9 mouse cellular contexts compared by ENCODE assay signal in the genomic region with DNA sequence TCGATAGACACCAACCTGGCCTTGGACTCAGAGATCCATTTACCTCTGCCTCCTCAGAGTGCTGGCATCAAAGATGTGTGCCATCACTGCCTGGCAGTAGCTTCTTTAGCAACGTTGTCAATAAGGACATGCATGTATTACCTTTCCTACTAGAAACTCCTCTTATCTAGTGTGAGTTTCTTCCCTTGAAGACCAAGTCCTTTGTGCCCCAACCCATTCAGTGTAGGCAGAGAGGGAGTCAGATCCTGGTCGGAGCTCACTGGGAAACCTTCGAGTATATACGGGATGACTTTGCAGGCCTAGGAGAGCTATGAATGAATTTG. TPM values are rescaled to one million over a fixed set of nuclear protein-coding genes. Genes with fewer than 3 reads are reported as not detected.
DNase-seq lines count a peak whose midpoint lies in the region; ATAC-seq and TF ChIP-seq lines count a peak whose summit lies in the region.
"Had no signal": no experiment of that assay in that cellular context is flagged by ENCODE, and none has a peak within 500 bp of the region (broad histone marks: within the 10 kb centered on the region; RNA-seq: fewer than 3 reads in every experiment).

No protein-coding gene starts in this region.

- H3K27me3 ChIP-seq in heart, embryonic 14.5 days (ENCODE audit: control insufficient read depth, insufficient read depth, low read length) = no peaks in the 10 kb centered on the region
- no peaks in the 10 kb centered on the region for H3K27me3 ChIP-seq in G1E (ENCODE audit: insufficient read depth, low read length)
- no peaks in the 10 kb centered on the region for H3K27me3 ChIP-seq in hindbrain, embryonic 14.5 days (ENCODE audit: control insufficient read depth, insufficient read depth, low read length)
- H3K27me3 ChIP-seq in midbrain, embryonic 13.5 days = no peaks in the 10 kb centered on the region

- peaks cover 49% of the 10 kb centered on the region for H3K36me3 ChIP-seq in heart, embryonic 14.5 days (ENCODE audit: control insufficient read depth, insufficient read depth, low read length)
- H3K36me3 ChIP-seq in G1E (replicated peaks) = peaks cover 63% of the 10 kb centered on the region
- H3K36me3 ChIP-seq in hindbrain, embryonic 14.5 days (replicated peaks; ENCODE audit: control insufficient read depth, insufficient read depth) = peaks cover 48% of the 10 kb centered on the region
- peaks cover 43% of the 10 kb centered on the region for H3K36me3 ChIP-seq in midbrain, embryonic 13.5 days

- H3K4me2 ChIP-seq in heart, embryonic 14.5 days (ENCODE audit: low read length) = peak overlapping the region; percentile 92
- H3K4me2 ChIP-seq in hindbrain, embryonic 14.5 days (replicated peaks) = peak overlapping the region; percentile 96
- peak overlapping the region; percentile 85 for H3K4me2 ChIP-seq in midbrain, embryonic 13.5 days (replicated peaks)

- peak overlapping the region; percentile 8 to 87; a peak in 3 of 4 replicates for H3K4me3 ChIP-seq in heart, embryonic 14.5 days (ENCODE audit: control insufficient read depth in 1 of 2, insufficient read depth in 1 of 2, low read depth in 1 of 2, low read length in 2 of 2)
- H3K4me3 ChIP-seq in G1E (ENCODE audit: low read depth, low read length) = peak overlapping the region; percentile 97
- peak overlapping the region; percentile 63; the same call in 1 of the 2 replicates for H3K4me3 ChIP-seq in hindbrain, embryonic 14.5 days (replicated peaks; ENCODE audit: low read length)
- peak overlapping the region; percentile 90 for H3K4me3 ChIP-seq in midbrain, embryonic 13.5 days (replicated peaks)

- no peak for DNase-seq in heart, postnatal 36 days
- no peak for DNase-seq in G1E (ENCODE audit: low spot score)
- DNase-seq in hindbrain, embryonic 14.5 days (ENCODE audit: low spot score) = no peak
- DNase-seq in left cerebral cortex, postnatal 4 days = no peak
- DNase-seq in left cerebral cortex, postnatal 10 days (ENCODE audit: extremely low spot score in 1 of 2, low spot score in 2 of 2) = no peak

- no peak for TF ChIP-seq CTCF in G1E (IDR thresholded peaks at IDR 0.05; ENCODE audit: low read depth, low read length)

- H3K9me3 ChIP-seq in heart, embryonic 14.5 days (ENCODE audit: control insufficient read depth, low read length) = no peaks in the 10 kb centered on the region
- H3K9me3 ChIP-seq in G1E (replicated peaks) = no peaks in the 10 kb centered on the region
- H3K9me3 ChIP-seq in hindbrain, embryonic 14.5 days (ENCODE audit: control insufficient read depth, low read length) = no peaks in the 10 kb centered on the region
- no peaks in the 10 kb centered on the region for H3K9me3 ChIP-seq in midbrain, embryonic 13.5 days

- intact Hi-C loops in heart, postnatal 36 days (cut with DNase I) = no loop called here
- intact Hi-C loops in left cerebral cortex, postnatal 4 days (cut with DNase I) = no loop called here
- intact Hi-C loops in left cerebral cortex, postnatal 10 days (cut with DNase I) = no loop called here

- H3K9ac ChIP-seq in heart, embryonic 14.5 days (ENCODE audit: low read length) = peak overlapping the region; percentile 96
- H3K9ac ChIP-seq in hindbrain, embryonic 14.5 days = peak overlapping the region; percentile 83
- H3K9ac ChIP-seq in midbrain, embryonic 13.5 days (replicated peaks) = peak overlapping the region; percentile 74

- H3K4me1 ChIP-seq in heart, embryonic 14.5 days (ENCODE audit: control insufficient read depth in 2 of 2, insufficient read depth in 2 of 2, low read length in 2 of 2) = peaks cover 12 to 26% of the 10 kb centered on the region in 2 experiments
- peaks cover 68% of the 10 kb centered on the region for H3K4me1 ChIP-seq in G1E (ENCODE audit: insufficient read depth, low read depth, low read length)
- peaks cover 22% of the 10 kb centered on the region for H3K4me1 ChIP-seq in hindbrain, embryonic 14.5 days (replicated peaks; ENCODE audit: control insufficient read depth, insufficient read depth, low read length)
- peaks cover 36% of the 10 kb centered on the region for H3K4me1 ChIP-seq in midbrain, embryonic 13.5 days (replicated peaks)

- peak overlapping the region; percentile 51 to 99 for H3K27ac ChIP-seq in heart, embryonic 14.5 days (replicated peaks in 1 of 2; ENCODE audit: control insufficient read depth in 1 of 2, insufficient read depth in 1 of 2, low read depth in 2 of 2, low read length in 2 of 2)
- H3K27ac ChIP-seq in hindbrain, embryonic 14.5 days = no peak overlapping the region
- H3K27ac ChIP-seq in midbrain, embryonic 13.5 days = no peak overlapping the region

- no peak for ATAC-seq in heart, embryonic 14.5 days (ENCODE audit: insufficient number of reproducible peaks, insufficient read depth, low FRiP score, low read depth)
- no peak for ATAC-seq in G1E (ENCODE audit: extremely low read depth, insufficient number of reproducible peaks, low FRiP score, poor library complexity, severe bottlenecking)
- ATAC-seq in hindbrain, embryonic 14.5 days (ENCODE audit: low FRiP score) = no peak
- no peak for ATAC-seq in midbrain, embryonic 13.5 days
- no peak for ATAC-seq in granulocyte monocyte progenitor cell, adult 5-6 weeks (replicated peaks; ENCODE audit: poor library complexity, severe bottlenecking)

- WGBS in heart, embryonic 14.5 days = 18% methylated on average over 5 of the region's 5 CpGs
- 40% methylated on average over 5 of the region's 5 CpGs for WGBS in hindbrain, embryonic 14.5 days
- WGBS in midbrain, embryonic 13.5 days = 47% methylated on average over 5 of the region's 5 CpGs

RNA-seq across cellular contexts. Expression of a gene that starts 1.2 kb away (rescaled TPM):
- 431 and 451 TPM in 2 replicates for polyA plus RNA-seq in heart, embryonic 14.5 days (2014; fragmentation: Nextera tagmentation; extraction: Ambion mirVana)
- 100 to 1,000 TPM; 252 to 258 TPM for total RNA-seq in heart, postnatal 36 days (2021)
- total RNA-seq in G1E (2014; fragmentation: Nextera tagmentation) (268 and 289 TPM in 2 replicates), G1E (2017) (411 and 414 TPM in 2 replicates)
- polyA plus RNA-seq in G1E (2012) = 516 and 719 TPM in 2 replicates
- polyA plus RNA-seq in hindbrain, embryonic 14.5 days (2014; fragmentation: Nextera tagmentation; extraction: Ambion mirVana) = 295 and 326 TPM in 2 replicates
- polyA plus RNA-seq in midbrain, embryonic 13.5 days (2015; fragmentation: Nextera tagmentation; extraction: Ambion mirVana) = 279 and 297 TPM in 2 replicates
- total RNA-seq in left cerebral cortex, postnatal 4 days (2021) = 100 to 1,000 TPM; 187 to 203 TPM
- 864 and 921 TPM in 2 replicates for total RNA-seq in granulocyte monocyte progenitor cell, adult 5-6 weeks (2014; fragmentation: Nextera tagmentation)
- total RNA-seq in granulocyte monocyte progenitor cell, adult 5-6 weeks (2017) = 1,372 and 1,702 TPM in 2 replicates
- total RNA-seq in left cerebral cortex, postnatal 10 days (2021) = 100 to 1,000 TPM; 136 to 138 TPM

RNA-seq across cellular contexts. Expression of a gene that starts 7.2 kb away (rescaled TPM):
- 360 and 367 TPM in 2 replicates for polyA plus RNA-seq in heart, embryonic 14.5 days (2014; fragmentation: Nextera tagmentation; extraction: Ambion mirVana)
- 100 to 1,000 TPM; 147 to 150 TPM for total RNA-seq in heart, postnatal 36 days (2021)
- total RNA-seq in G1E (2014; fragmentation: Nextera tagmentation) (354 and 381 TPM in 2 replicates), G1E (2017) (155 and 158 TPM in 2 replicates)
- polyA plus RNA-seq in G1E (2012) = 1,000 and 1,072 TPM in 2 replicates
- polyA plus RNA-seq in hindbrain, embryonic 14.5 days (2014; fragmentation: Nextera tagmentation; extraction: Ambion mirVana) = 435 and 490 TPM in 2 replicates
- 452 and 461 TPM in 2 replicates for polyA plus RNA-seq in midbrain, embryonic 13.5 days (2015; fragmentation: Nextera tagmentation; extraction: Ambion mirVana)
- total RNA-seq in left cerebral cortex, postnatal 4 days (2021) = 100 to 1,000 TPM; 351 to 368 TPM
- total RNA-seq in granulocyte monocyte progenitor cell, adult 5-6 weeks (2014; fragmentation: Nextera tagmentation) = 514 and 552 TPM in 2 replicates
- 163 and 168 TPM in 2 replicates for total RNA-seq in granulocyte monocyte progenitor cell, adult 5-6 weeks (2017)
- 100 to 1,000 TPM; 406 to 417 TPM for total RNA-seq in left cerebral cortex, postnatal 10 days (2021)

RNA-seq across cellular contexts. Expression of a gene that starts 23.3 kb away (rescaled TPM):
- not detected in 2 replicates for polyA plus RNA-seq in heart, embryonic 14.5 days (2014; fragmentation: Nextera tagmentation; extraction: Ambion mirVana)
- total RNA-seq in heart, postnatal 36 days (2021) = under 1 TPM in 1 of 2 experiments, not detected in 1; 0.67 TPM
- total RNA-seq in G1E (2014; fragmentation: Nextera tagmentation) = not detected in 2 replicates
- total RNA-seq in G1E (2017) = not detected in 2 replicates
- not detected in 2 replicates for polyA plus RNA-seq in G1E (2012)
- polyA plus RNA-seq in hindbrain, embryonic 14.5 days (2014; fragmentation: Nextera tagmentation; extraction: Ambion mirVana) = 0.29 TPM in 1 of 2 replicates, not detected in the other
- polyA plus RNA-seq in midbrain, embryonic 13.5 days (2015; fragmentation: Nextera tagmentation; extraction: Ambion mirVana) = not detected in 2 replicates
- not detected for total RNA-seq in left cerebral cortex, postnatal 4 days (2021)
- total RNA-seq in granulocyte monocyte progenitor cell, adult 5-6 weeks (2014; fragmentation: Nextera tagmentation) = not detected in 2 replicates
- not detected in 2 replicates for total RNA-seq in granulocyte monocyte progenitor cell, adult 5-6 weeks (2017)
- not detected for total RNA-seq in left cerebral cortex, postnatal 10 days (2021)
- total RNA-seq: neutrophil, adult 5-6 weeks had no signal

RNA-seq across cellular contexts. Expression of a gene that starts 23.9 kb away (rescaled TPM):
- polyA plus RNA-seq in heart, embryonic 14.5 days (2014; fragmentation: Nextera tagmentation; extraction: Ambion mirVana) = 251 and 254 TPM in 2 replicates
- 10 to 100 TPM; 46.4 to 47.8 TPM for total RNA-seq in heart, postnatal 36 days (2021)
- total RNA-seq in G1E (2014; fragmentation: Nextera tagmentation) = 89.8 and 122 TPM in 2 replicates
- total RNA-seq in G1E (2017) = 270 and 280 TPM in 2 replicates
- 505 and 623 TPM in 2 replicates for polyA plus RNA-seq in G1E (2012)
- polyA plus RNA-seq in hindbrain, embryonic 14.5 days (2014; fragmentation: Nextera tagmentation; extraction: Ambion mirVana) = 237 and 252 TPM in 2 replicates
- 303 and 358 TPM in 2 replicates for polyA plus RNA-seq in midbrain, embryonic 13.5 days (2015; fragmentation: Nextera tagmentation; extraction: Ambion mirVana)
- 100 to 1,000 TPM; 111 to 113 TPM for total RNA-seq in left cerebral cortex, postnatal 4 days (2021)
- 161 and 171 TPM in 2 replicates for total RNA-seq in granulocyte monocyte progenitor cell, adult 5-6 weeks (2014; fragmentation: Nextera tagmentation)
- total RNA-seq in granulocyte monocyte progenitor cell, adult 5-6 weeks (2017) = 315 and 430 TPM in 2 replicates
- 10 to 100 TPM; 69.3 to 76.5 TPM for total RNA-seq in left cerebral cortex, postnatal 10 days (2021)

RNA-seq across cellular contexts. Expression of a gene that starts 24.0 kb away (rescaled TPM):
- polyA plus RNA-seq in heart, embryonic 14.5 days (2014; fragmentation: Nextera tagmentation; extraction: Ambion mirVana) = 223 and 251 TPM in 2 replicates
- total RNA-seq in heart, postnatal 36 days (2021) = 10 to 100 TPM; 75.6 to 87.1 TPM
- 83.1 and 83.8 TPM in 2 replicates for total RNA-seq in G1E (2014; fragmentation: Nextera tagmentation)
- total RNA-seq in G1E (2017) = 62.3 and 69.3 TPM in 2 replicates
- polyA plus RNA-seq in G1E (2012) = 176 and 212 TPM in 2 replicates
- 227 and 229 TPM in 2 replicates for polyA plus RNA-seq in hindbrain, embryonic 14.5 days (2014; fragmentation: Nextera tagmentation; extraction: Ambion mirVana)
- polyA plus RNA-seq in midbrain, embryonic 13.5 days (2015; fragmentation: Nextera tagmentation; extraction: Ambion mirVana) = 180 and 183 TPM in 2 replicates
- 100 to 1,000 TPM; 113 to 115 TPM for total RNA-seq in left cerebral cortex, postnatal 4 days (2021)
- total RNA-seq in granulocyte monocyte progenitor cell, adult 5-6 weeks (2014; fragmentation: Nextera tagmentation) = 80.9 and 96.2 TPM in 2 replicates
- total RNA-seq in granulocyte monocyte progenitor cell, adult 5-6 weeks (2017) = 26.9 and 27.0 TPM in 2 replicates
- 100 to 1,000 TPM; 102 to 110 TPM for total RNA-seq in left cerebral cortex, postnatal 10 days (2021)

Comparison
In these comparisons a context has a peak if more than half of its experiments do, and no peak if none do; other contexts are left out.
1. H3K27ac ChIP-seq: peak in heart, embryonic 14.5 days (2 of 2); none in hindbrain, embryonic 14.5 days (single experiment) and midbrain, embryonic 13.5 days (single experiment).
2. Peak in every context shown above with its lines, with median percentiles within 50 percentile points of each other: H3K4me2 ChIP-seq, H3K4me3 ChIP-seq and H3K9ac ChIP-seq.